ENCODE assay signal across 9 mouse cellular contexts in genomic region chrX:103622935-103623280, GRCm38 (mm10). TPM values are rescaled to one million over a fixed set of nuclear protein-coding genes. Genes with fewer than 3 reads are reported as not detected.
DNase-seq lines count a peak whose midpoint lies in the region; ATAC-seq lines count a peak whose summit lies in the region.
"Had no signal": no experiment of that assay in that cellular context is flagged by ENCODE, and none has a peak within 500 bp of the region (broad histone marks: within the 10 kb centered on the region; RNA-seq: fewer than 3 reads in every experiment).

No protein-coding gene starts in this region.

- DNase-seq in right cerebral cortex, postnatal 10 days (ENCODE audit: low spot score in 2 of 2), result peak; percentile 22 to 30
- DNase-seq in right cerebral cortex, postnatal 14 days, result no peak
- peak; percentile 39 to 52 for DNase-seq in cerebellum, postnatal 14 days
- DNase-seq in kidney, postnatal 14 days, result peak; percentile 19
- DNase-seq in midbrain, embryonic 11.5 days (ENCODE audit: low spot score, missing footprints), result peak; percentile 88

- H3K9me3 ChIP-seq in heart, embryonic 14.5 days (ENCODE audit: control insufficient read depth, low read length), result no peaks in the 10 kb centered on the region
- H3K9me3 ChIP-seq in midbrain, embryonic 11.5 days (ENCODE audit: control insufficient read depth, low read length), result no peaks in the 10 kb centered on the region

- H3K27me3 ChIP-seq in heart, embryonic 14.5 days (ENCODE audit: control insufficient read depth, insufficient read depth, low read length), result no peaks in the 10 kb centered on the region
- H3K27me3 ChIP-seq in midbrain, embryonic 11.5 days (ENCODE audit: control insufficient read depth, insufficient read depth, low read length), result no peaks in the 10 kb centered on the region

- peak overlapping the region; percentile 78 for H3K9ac ChIP-seq in heart, embryonic 14.5 days (ENCODE audit: low read length)
- peak overlapping the region; percentile 67 for H3K9ac ChIP-seq in midbrain, embryonic 11.5 days (ENCODE audit: low read length)

- peak overlapping the region; percentile 81 for H3K4me2 ChIP-seq in heart, embryonic 14.5 days (ENCODE audit: low read length)
- H3K4me2 ChIP-seq in midbrain, embryonic 11.5 days, result peak overlapping the region; percentile 53

- ATAC-seq in heart, embryonic 14.5 days (ENCODE audit: insufficient number of reproducible peaks, insufficient read depth, low FRiP score, low read depth), result no peak
- 0 out of 2 replicates have a peak, but pooled peaks have one; percentile 0 for ATAC-seq in midbrain, embryonic 11.5 days (ENCODE audit: low FRiP score)
- no peak for ATAC-seq in erythroid progenitor cell, adult 5-6 weeks (replicated peaks; ENCODE audit: low FRiP score, poor library complexity, severe bottlenecking)
- no peak for ATAC-seq in megakaryocyte progenitor cell, adult 5-6 weeks (replicated peaks; ENCODE audit: poor library complexity)

- H3K36me3 ChIP-seq in heart, embryonic 14.5 days (ENCODE audit: control insufficient read depth, insufficient read depth, low read length), result no peaks in the 10 kb centered on the region
- no peaks in the 10 kb centered on the region for H3K36me3 ChIP-seq in midbrain, embryonic 11.5 days (ENCODE audit: control insufficient read depth, insufficient read depth, low read length)

- H3K4me3 ChIP-seq in heart, embryonic 14.5 days (ENCODE audit: control insufficient read depth in 1 of 2, insufficient read depth in 1 of 2, low read depth in 1 of 2, low read length in 2 of 2), result peak overlapping the region; percentile 50 to 76
- peak overlapping the region; percentile 41 for H3K4me3 ChIP-seq in midbrain, embryonic 11.5 days (ENCODE audit: low read depth, low read length)

- WGBS in heart, embryonic 14.5 days, result 4% methylated on average over 13 of the region's 13 CpGs
- WGBS in midbrain, embryonic 11.5 days, result 4% methylated on average over 13 of the region's 13 CpGs

- no peaks in the 10 kb centered on the region; a peak in 1 of 4 replicates for H3K4me1 ChIP-seq in heart, embryonic 14.5 days (ENCODE audit: control insufficient read depth in 2 of 2, insufficient read depth in 2 of 2, low read length in 2 of 2)
- H3K4me1 ChIP-seq in midbrain, embryonic 11.5 days (ENCODE audit: control insufficient read depth, insufficient read depth, low read length), result peaks cover 7% of the 10 kb centered on the region

- peak overlapping the region; percentile 27 to 28; a peak in 1 of 4 replicates for H3K27ac ChIP-seq in heart, embryonic 14.5 days (replicated peaks in 1 of 2; ENCODE audit: control insufficient read depth in 1 of 2, insufficient read depth in 1 of 2, low read depth in 2 of 2, low read length in 2 of 2)
- H3K27ac ChIP-seq in midbrain, embryonic 11.5 days (ENCODE audit: low read depth, low read length), result no peak overlapping the region

RNA-seq across cellular contexts. Expression of gene Zcchc13, which starts 7.5 kb away (rescaled TPM):
- not detected in 2 replicates for polyA plus RNA-seq in heart, embryonic 14.5 days (2014; fragmentation: Nextera tagmentation; extraction: Ambion mirVana)
- polyA plus RNA-seq in midbrain, embryonic 11.5 days (2014; fragmentation: Nextera tagmentation; extraction: Ambion mirVana), result not detected in 2 replicates
- not detected in 2 replicates for total RNA-seq in erythroid progenitor cell, adult 5-6 weeks (2015; ENCODE audit: low replicate concordance)
- not detected in 2 replicates for total RNA-seq in erythroid progenitor cell, adult 5-6 weeks (2017; ENCODE audit: low replicate concordance)
- total RNA-seq in megakaryocyte progenitor cell, adult 5-6 weeks (2015), result not detected in 2 replicates
- not detected in 2 replicates for total RNA-seq in megakaryocyte progenitor cell, adult 5-6 weeks (2017)
- total RNA-seq: adrenal gland, postnatal 36 days had no signal
